Mouse (Mus musculus): ENCODE data around the gene Rnf144b. TPM values are rescaled to one million over a fixed set of nuclear protein-coding genes. Genes with fewer than 3 reads are reported as not detected.
A peak's percentile ranks its signal among the peaks of the same experiment; 100 is the strongest.

Gene Rnf144b
- polyA plus RNA-seq, 1 experiment from 2014 or later: 0.73 TPM

GRCm38 (mm10) chr13:47189971-47190370, 67.5 kb downstream of the Rnf144b start:
- no peak for ATAC-seq (replicated peaks; ENCODE audit: low FRiP score)
- WGBS: 91% methylated on average over 7 of the region's 7 CpGs

DNA sequence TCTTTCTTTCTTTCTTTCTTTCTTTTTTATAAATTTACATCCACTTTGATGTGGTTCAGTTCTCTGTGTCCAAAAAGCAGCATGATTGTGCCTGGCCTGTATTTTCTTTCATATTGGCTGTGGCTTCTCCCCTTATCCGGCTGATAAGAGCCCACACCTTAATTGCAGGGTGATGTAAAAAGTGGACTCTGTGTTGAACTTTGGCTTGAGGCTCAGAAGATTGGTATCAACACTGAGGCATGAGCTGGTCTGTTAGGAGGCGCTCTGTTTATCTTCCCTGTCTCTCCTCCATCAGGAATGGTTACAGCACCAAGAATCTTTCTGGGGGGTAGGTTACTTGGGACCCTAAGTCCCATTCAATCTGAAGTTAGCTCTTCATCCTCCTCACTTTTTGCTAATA, 69.7 kb downstream of the Rnf144b start:
- no peaks in the 10 kb centered on the region for H3K9me3 ChIP-seq (ENCODE audit: control insufficient read depth, low read length)
- H3K27me3 ChIP-seq (ENCODE audit: control insufficient read depth, insufficient read depth, low read length): peaks cover 10% of the 10 kb centered on the region; the same call in 1 of the 2 replicates
- WGBS: 78% methylated on average over 2 of the region's 2 CpGs
- DNase-seq (ENCODE audit: low spot score): no peak
- no peak overlapping the region for H3K27ac ChIP-seq (ENCODE audit: low read depth, low read length)
- no peak overlapping the region for H3K9ac ChIP-seq (ENCODE audit: low read length)
- H3K4me1 ChIP-seq (replicated peaks; ENCODE audit: control insufficient read depth, insufficient read depth, low read length): no peaks in the 10 kb centered on the region
- no peak overlapping the region for H3K4me3 ChIP-seq (ENCODE audit: low read depth, low read length)
- no peaks in the 10 kb centered on the region for H3K36me3 ChIP-seq (ENCODE audit: control insufficient read depth, insufficient read depth, low read length)
- ATAC-seq (replicated peaks; ENCODE audit: low FRiP score): no peak
- no peak overlapping the region for H3K4me2 ChIP-seq (ENCODE audit: low read depth, low read length, severe bottlenecking)

More at GRCm38 (mm10) chr13:47189971-47190370, 67.5 kb downstream of the Rnf144b start:
- H3K27me3 ChIP-seq (ENCODE audit: control insufficient read depth, insufficient read depth, low read length): peaks cover 10% of the 10 kb centered on the region; the same call in 1 of the 2 replicates
- H3K9ac ChIP-seq (ENCODE audit: low read length): no peak overlapping the region
- DNase-seq (ENCODE audit: low spot score): no peak
- no peak overlapping the region for H3K4me3 ChIP-seq (ENCODE audit: low read depth, low read length)
- H3K27ac ChIP-seq (ENCODE audit: low read depth, low read length): no peak overlapping the region
- no peaks in the 10 kb centered on the region for H3K9me3 ChIP-seq (ENCODE audit: control insufficient read depth, low read length)
- H3K36me3 ChIP-seq (ENCODE audit: control insufficient read depth, insufficient read depth, low read length): no peaks in the 10 kb centered on the region
- H3K4me2 ChIP-seq (ENCODE audit: low read depth, low read length, severe bottlenecking): no peak overlapping the region
- no peaks in the 10 kb centered on the region for H3K4me1 ChIP-seq (replicated peaks; ENCODE audit: control insufficient read depth, insufficient read depth, low read length)

- H3K4me2 ChIP-seq (ENCODE audit: low read depth, low read length, severe bottlenecking): no peak overlapping the region
- H3K4me3 ChIP-seq (ENCODE audit: low read depth, low read length): no peak overlapping the region
- peaks cover 10% of the 10 kb centered on the region; the same call in 1 of the 2 replicates for H3K27me3 ChIP-seq (ENCODE audit: control insufficient read depth, insufficient read depth, low read length)
- H3K36me3 ChIP-seq (ENCODE audit: control insufficient read depth, insufficient read depth, low read length): no peaks in the 10 kb centered on the region
- H3K9ac ChIP-seq (ENCODE audit: low read length): no peak overlapping the region
- no peaks in the 10 kb centered on the region for H3K4me1 ChIP-seq (replicated peaks; ENCODE audit: control insufficient read depth, insufficient read depth, low read length)
- no peaks in the 10 kb centered on the region for H3K9me3 ChIP-seq (ENCODE audit: control insufficient read depth, low read length)
- DNase-seq (ENCODE audit: low spot score) (no peak), ATAC-seq (replicated peaks; ENCODE audit: low FRiP score) (no peak)
- H3K27ac ChIP-seq (ENCODE audit: low read depth, low read length): no peak overlapping the region
- WGBS: 72% methylated on average over 5 of the region's 5 CpGs
Measured at GRCm38 (mm10) chr13:47192771-47193170, 70.3 kb downstream of the Rnf144b start.

- H3K9me3 ChIP-seq (ENCODE audit: control insufficient read depth, low read length): no peaks in the 10 kb centered on the region
- peaks cover 10% of the 10 kb centered on the region; the same call in 1 of the 2 replicates for H3K27me3 ChIP-seq (ENCODE audit: control insufficient read depth, insufficient read depth, low read length)
- ATAC-seq (replicated peaks; ENCODE audit: low FRiP score): no peak
- H3K9ac ChIP-seq (ENCODE audit: low read length): peak overlapping the region; percentile 61
- H3K4me1 ChIP-seq (replicated peaks; ENCODE audit: control insufficient read depth, insufficient read depth, low read length): no peaks in the 10 kb centered on the region
- H3K36me3 ChIP-seq (ENCODE audit: control insufficient read depth, insufficient read depth, low read length): no peaks in the 10 kb centered on the region
- peak overlapping the region; percentile 80 for H3K4me2 ChIP-seq (ENCODE audit: low read depth, low read length, severe bottlenecking)
- peak overlapping the region; percentile 41 for H3K4me3 ChIP-seq (ENCODE audit: low read depth, low read length)
- WGBS: 7% methylated on average over 32 of the region's 32 CpGs
- no peak overlapping the region for H3K27ac ChIP-seq (ENCODE audit: low read depth, low read length)
- DNase-seq (ENCODE audit: low spot score): peak; percentile 69
Measured at GRCm38 (mm10) chr13:47193326-47194153, 71.1 kb downstream of the Rnf144b start.

- Histone ChIP-seq H3K27ac (ENCODE audit: low read depth, low read length) (no peak overlapping the region), H3K4me1 (replicated peaks; ENCODE audit: control insufficient read depth, insufficient read depth, low read length) (no peaks in the 10 kb centered on the region), H3K9me3 (ENCODE audit: control insufficient read depth, low read length) (no peaks in the 10 kb centered on the region), H3K9ac (ENCODE audit: low read length) (no peak overlapping the region), H3K27me3 (ENCODE audit: control insufficient read depth, insufficient read depth, low read length) (peaks cover 10% of the 10 kb centered on the region; the same call in 1 of the 2 replicates), H3K36me3 (ENCODE audit: control insufficient read depth, insufficient read depth, low read length) (no peaks in the 10 kb centered on the region), H3K4me3 (ENCODE audit: low read depth, low read length) (no peak overlapping the region), H3K4me2 (ENCODE audit: low read depth, low read length, severe bottlenecking) (peak overlapping the region; percentile 80)
- no peak for DNase-seq (ENCODE audit: low spot score)
- no peak for ATAC-seq (replicated peaks; ENCODE audit: low FRiP score)
- 27% methylated on average over 11 of the region's 11 CpGs for WGBS
Measured at GRCm38 (mm10) chr13:47194695-47195094, 72.2 kb downstream of the Rnf144b start.

- H3K4me2 ChIP-seq (ENCODE audit: low read depth, low read length, severe bottlenecking): no peak overlapping the region
- H3K4me3 ChIP-seq (ENCODE audit: low read depth, low read length): no peak overlapping the region
Measured at GRCm38 (mm10) chr13:47195491-47195890, 73.0 kb downstream of the Rnf144b start.

GRCm38 (mm10) chr13:47200011-47200670, 77.7 kb downstream of the Rnf144b start:
- WGBS: 88% methylated on average over 12 of the region's 12 CpGs
- ATAC-seq (replicated peaks; ENCODE audit: low FRiP score) (no peak), DNase-seq (ENCODE audit: low spot score) (no peak)
- H3K4me2 ChIP-seq (ENCODE audit: low read depth, low read length, severe bottlenecking): no peak overlapping the region
- H3K27me3 ChIP-seq (ENCODE audit: control insufficient read depth, insufficient read depth, low read length): no peaks in the 10 kb centered on the region; the same call in 1 of the 2 replicates
- no peaks in the 10 kb centered on the region for H3K4me1 ChIP-seq (replicated peaks; ENCODE audit: control insufficient read depth, insufficient read depth, low read length)
- no peak overlapping the region for H3K4me3 ChIP-seq (ENCODE audit: low read depth, low read length)
- H3K9me3 ChIP-seq (ENCODE audit: control insufficient read depth, low read length): no peaks in the 10 kb centered on the region
- no peaks in the 10 kb centered on the region for H3K36me3 ChIP-seq (ENCODE audit: control insufficient read depth, insufficient read depth, low read length)
- no peak overlapping the region for H3K27ac ChIP-seq (ENCODE audit: low read depth, low read length)
- no peak overlapping the region for H3K9ac ChIP-seq (ENCODE audit: low read length)

More at GRCm38 (mm10) chr13:47195491-47195890, 73.0 kb downstream of the Rnf144b start:
- no peak for DNase-seq (ENCODE audit: low spot score)
- no peaks in the 10 kb centered on the region for H3K4me1 ChIP-seq (replicated peaks; ENCODE audit: control insufficient read depth, insufficient read depth, low read length)
- H3K27me3 ChIP-seq (ENCODE audit: control insufficient read depth, insufficient read depth, low read length): peaks cover 10% of the 10 kb centered on the region; the same call in 1 of the 2 replicates
- H3K27ac ChIP-seq (ENCODE audit: low read depth, low read length): no peak overlapping the region
- H3K36me3 ChIP-seq (ENCODE audit: control insufficient read depth, insufficient read depth, low read length): no peaks in the 10 kb centered on the region
- H3K9me3 ChIP-seq (ENCODE audit: control insufficient read depth, low read length): no peaks in the 10 kb centered on the region
- WGBS: 76% methylated on average over 4 of the region's 4 CpGs
- no peak for ATAC-seq (replicated peaks; ENCODE audit: low FRiP score)
- H3K9ac ChIP-seq (ENCODE audit: low read length): no peak overlapping the region

DNA sequence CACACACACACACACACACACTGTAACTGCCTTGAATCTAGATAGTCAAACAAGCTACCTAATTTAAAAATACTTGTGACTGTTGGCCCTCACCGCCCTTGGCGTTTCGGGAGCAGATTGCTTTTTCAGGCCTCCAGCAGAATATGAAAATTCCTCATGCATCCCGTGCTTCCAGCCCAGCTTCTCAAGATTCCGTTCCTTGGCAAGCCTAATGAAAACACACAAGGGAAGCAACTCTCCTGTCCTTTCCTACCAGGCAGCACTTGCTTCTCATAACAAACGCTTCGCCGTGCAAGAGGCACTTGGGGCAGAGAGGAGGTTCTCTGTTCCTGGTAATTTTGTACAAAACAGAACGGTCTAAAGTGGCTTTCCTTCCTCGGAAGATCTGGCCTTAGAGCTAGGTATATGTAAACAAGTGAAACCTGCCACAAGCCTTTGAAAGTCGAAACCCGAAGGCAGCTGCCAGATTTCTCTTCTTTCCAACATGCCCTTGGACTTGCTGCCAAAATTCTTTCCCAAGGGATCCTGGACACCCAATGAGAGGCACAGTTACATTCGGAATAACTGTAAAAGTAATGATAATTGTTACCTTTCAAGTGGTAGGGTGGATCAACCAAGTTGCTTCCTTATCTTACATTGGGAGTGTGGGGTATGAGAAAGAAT, 79.6 kb downstream of the Rnf144b start:
- H3K4me3 ChIP-seq (ENCODE audit: low read depth, low read length): no peak overlapping the region
- no peak overlapping the region for H3K4me2 ChIP-seq (ENCODE audit: low read depth, low read length, severe bottlenecking)
- WGBS: 81% methylated on average over 13 of the region's 13 CpGs
- H3K9ac ChIP-seq (ENCODE audit: low read length): no peak overlapping the region
- no peaks in the 10 kb centered on the region for H3K27me3 ChIP-seq (ENCODE audit: control insufficient read depth, insufficient read depth, low read length)
- ATAC-seq (replicated peaks; ENCODE audit: low FRiP score) (no peak), DNase-seq (ENCODE audit: low spot score) (no peak)
- no peak overlapping the region for H3K27ac ChIP-seq (ENCODE audit: low read depth, low read length)
- no peaks in the 10 kb centered on the region for H3K4me1 ChIP-seq (replicated peaks; ENCODE audit: control insufficient read depth, insufficient read depth, low read length)
- H3K36me3 ChIP-seq (ENCODE audit: control insufficient read depth, insufficient read depth, low read length): no peaks in the 10 kb centered on the region
- no peaks in the 10 kb centered on the region; the same call in 1 of the 2 replicates for H3K9me3 ChIP-seq (ENCODE audit: control insufficient read depth, low read length)

Measured in forebrain, embryonic 11.5 days (tissue).